Mouse (Mus musculus) heart, adult 2 months (tissue): ENCODE measurements around the gene Bnipl. TPM values are rescaled to one million over a fixed set of nuclear protein-coding genes. Genes with fewer than 3 reads are reported as not detected.

ENCODE experiments used
- DNase-seq, 2 experiments: peaks; one replicate each; pipeline ENCODE4 v3.0.0; 2021
- H3K27ac ChIP-seq: fragments of 200-600 bp; 2 replicates; pipeline ENCODE4 v1.8.1; 2022
- H3K27me3 ChIP-seq: fragments of 200-500 bp; 2 replicates; pipeline ENCODE4 v1.6.1; 2012; ENCODE audit warnings: mild to moderate bottlenecking, low read length, inconsistent platforms, mixed read lengths; ENCODE audit not compliant: control insufficient read depth, insufficient read depth
- H3K36me3 ChIP-seq: fragments of 200-500 bp; 2 replicates; pipeline ENCODE4 v1.6.1; 2012; ENCODE audit warnings: low read length, inconsistent platforms; ENCODE audit not compliant: control insufficient read depth, insufficient read depth
- H3K4me1 ChIP-seq: fragments of 200-500 bp; 2 replicates; pipeline ENCODE4 v1.6.1; 2011; ENCODE audit warnings: low read length; ENCODE audit not compliant: control insufficient read depth, insufficient read depth
- H3K4me3 ChIP-seq: fragments of 200-600 bp; 2 replicates; pipeline ENCODE4 v1.8.1; 2022
- H3K79me2 ChIP-seq: fragments of 200-500 bp; replicated peaks from 2 replicates; pipeline ENCODE4 v1.6.1; 2012; ENCODE audit warnings: mild to moderate bottlenecking, inconsistent platforms, low read length, moderate library complexity, mixed read lengths; ENCODE audit not compliant: control insufficient read depth, insufficient read depth
- H3K9ac ChIP-seq: fragments of 200-500 bp; 2 replicates; pipeline ENCODE4 v1.6.1; 2012; ENCODE audit warnings: low read depth, mild to moderate bottlenecking, control low read depth, inconsistent platforms, low read length, mixed read lengths
- CTCF ChIP-seq: fragments of 200-600 bp; IDR thresholded peaks from 2 replicates; pipeline ENCODE4 v1.8.1; 2022; ENCODE audit warnings: antibody characterized with exemption, mild to moderate bottlenecking, moderate library complexity
- EP300 ChIP-seq: fragments of 200-500 bp; IDR thresholded peaks from 2 replicates; pipeline ENCODE4 v1.6.1; 2011; ENCODE audit warnings: low read depth, low read length, control low read depth; ENCODE audit not compliant: insufficient read depth
- POLR2A ChIP-seq: fragments of 200-500 bp; IDR thresholded peaks from 2 replicates; pipeline ENCODE4 v1.6.1; 2011; ENCODE audit warnings: mild to moderate bottlenecking, low read depth, low read length, control low read depth; ENCODE audit not compliant: insufficient read depth
- WGBS: fragments of 180-500 bp; shearing (Covaris S2); methylation state at CpG from one replicate; pipeline ENCODE4 v1.1.7; 2018; 5-methylcytosine and 5-hydroxymethylcytosine counted together
- intact Hi-C: fragments of 180-260 bp; cut with DNase I; formaldehyde crosslinking; loops from one replicate; pipeline ENCODE4 v1.15.1; 2025
- polyA plus RNA-seq: library from polyadenylated mRNA; depleted of rRNA; stranded (reverse); fragments of >200 nt; gene quantifications from 2 replicates; pipeline ENCODE4 v1.2.3, GENCODE M21; 2012
- total RNA-seq, 2 experiments: library from RNA; stranded (reverse); gene quantifications; 2 replicates each; pipeline ENCODE4 v1.2.3; 2021

Bnipl gene
- total and polyA plus RNA-seq, 3 experiments = 0.25 TPM; not detected in 2

DNA sequence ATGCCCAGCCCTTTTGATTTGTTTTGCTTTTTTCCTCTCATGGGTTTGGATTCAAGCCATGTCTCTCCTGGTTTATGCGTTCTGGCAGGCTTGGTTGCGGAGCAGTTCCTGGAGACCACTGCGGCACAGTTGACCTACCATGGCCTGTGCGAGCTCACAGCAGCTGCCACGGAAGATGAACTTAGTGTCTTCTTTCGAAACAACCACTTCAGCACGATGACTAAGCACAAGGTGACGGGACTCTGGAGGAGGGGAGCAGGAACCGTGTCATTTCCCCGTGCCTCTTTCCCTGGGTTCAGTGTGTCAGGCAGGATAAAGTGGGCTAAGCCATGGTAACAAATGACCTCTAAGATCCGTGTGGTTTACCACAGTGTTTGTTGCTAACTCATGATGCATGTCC lies 42.5 kb upstream of the Bnipl start:
- no peak overlapping the region for H3K9ac ChIP-seq
- intact Hi-C loops = no loop called here
- no peaks in the 10 kb centered on the region for H3K36me3 ChIP-seq
- no peak overlapping the region for H3K4me3 ChIP-seq
- peaks cover 1% of the 10 kb centered on the region; the same call in 1 of the 2 replicates for H3K4me1 ChIP-seq
- DNase-seq = no peak
- no peak for TF ChIP-seq POLR2A
- TF ChIP-seq EP300 = no peak
- TF ChIP-seq CTCF = no peak
- no peaks in the 10 kb centered on the region for H3K27me3 ChIP-seq
- no peaks in the 10 kb centered on the region for H3K79me2 ChIP-seq
- 48% methylated on average over 11 of the region's 11 CpGs for WGBS
- H3K27ac ChIP-seq = no peak overlapping the region

DNA sequence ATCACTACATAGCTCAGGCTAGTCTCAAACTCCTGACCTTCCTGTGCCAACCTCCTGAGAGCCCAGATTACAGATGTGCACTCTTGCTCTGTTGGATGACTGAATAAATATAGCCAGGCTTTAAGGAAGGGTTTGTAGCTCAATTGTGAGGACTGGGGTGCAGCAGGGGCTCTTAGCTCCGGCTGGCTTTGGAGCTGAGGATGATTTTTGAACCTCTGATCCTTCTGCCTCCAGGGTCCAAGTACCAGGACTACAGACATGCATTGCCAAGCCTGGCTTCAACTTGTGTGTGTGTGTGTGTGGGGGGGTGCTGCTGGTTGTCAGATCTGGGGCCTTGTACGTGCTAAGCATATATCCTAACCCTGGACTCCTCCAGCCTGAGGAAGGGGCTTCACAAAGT lies 41.9 kb upstream of the Bnipl start:
- 93% methylated on average over 2 of the region's 2 CpGs for WGBS
- Histone ChIP-seq H3K27me3 (no peaks in the 10 kb centered on the region), H3K36me3 (no peaks in the 10 kb centered on the region), H3K27ac (no peak overlapping the region), H3K4me3 (no peak overlapping the region), H3K4me1 (peaks cover 1% of the 10 kb centered on the region; the same call in 1 of the 2 replicates), H3K79me2 (no peaks in the 10 kb centered on the region), H3K9ac (no peak overlapping the region)
- intact Hi-C loops = no loop called here
- no peak for DNase-seq
- TF ChIP-seq CTCF (no peak), POLR2A (no peak), EP300 (no peak)

DNA sequence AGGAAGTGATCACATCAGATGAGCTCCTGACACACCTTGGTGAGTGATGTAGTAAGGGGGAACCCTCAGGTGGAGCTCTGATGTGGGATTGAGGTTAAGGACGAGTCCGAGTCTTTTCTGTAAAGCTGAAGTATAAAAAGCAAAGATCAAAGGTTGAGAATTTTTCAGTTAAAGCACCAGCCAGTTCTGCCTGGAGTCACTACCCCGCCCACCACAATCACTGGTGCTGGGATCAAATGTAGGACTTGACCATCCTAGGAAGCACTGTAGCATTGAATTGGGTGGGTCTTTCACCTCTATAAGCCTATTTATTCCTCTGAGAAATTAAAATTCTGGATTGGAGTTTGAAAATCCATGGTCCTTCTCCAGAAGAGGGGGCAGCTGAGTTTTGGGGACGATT lies 40.0 kb upstream of the Bnipl start:
- Histone ChIP-seq H3K4me3 (no peak overlapping the region), H3K36me3 (no peaks in the 10 kb centered on the region), H3K27ac (no peak overlapping the region), H3K79me2 (no peaks in the 10 kb centered on the region), H3K4me1 (peaks cover 3% of the 10 kb centered on the region; the same call in 1 of the 2 replicates), H3K9ac (no peak overlapping the region), H3K27me3 (no peaks in the 10 kb centered on the region)
- no peak for DNase-seq
- intact Hi-C loops = no loop called here
- no peak for TF ChIP-seq EP300
- no peak for TF ChIP-seq POLR2A
- TF ChIP-seq CTCF = no peak
- 80% methylated on average over 4 of the region's 4 CpGs for WGBS

DNA sequence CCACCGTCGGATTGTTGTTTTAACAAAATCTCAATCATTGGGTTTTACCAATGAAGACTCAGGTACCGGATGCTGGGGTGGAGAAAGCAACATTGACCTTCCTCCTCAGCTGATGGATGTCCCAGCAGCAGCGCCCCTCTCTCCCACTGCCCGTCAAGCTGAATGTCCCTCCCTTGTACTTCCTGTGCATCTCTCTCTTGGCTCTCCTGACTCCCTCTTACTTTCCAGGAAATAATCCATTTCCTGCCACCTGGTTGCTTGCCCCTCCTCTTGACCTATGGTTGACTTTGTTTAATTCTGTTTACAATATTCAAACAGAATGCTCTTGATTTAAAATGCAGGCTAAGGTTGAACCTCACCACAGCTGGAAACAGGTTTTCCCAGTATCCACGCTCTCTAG lies 39.2 kb upstream of the Bnipl start:
- intact Hi-C loops = no loop called here
- WGBS = 67% methylated on average over 6 of the region's 6 CpGs

DNA sequence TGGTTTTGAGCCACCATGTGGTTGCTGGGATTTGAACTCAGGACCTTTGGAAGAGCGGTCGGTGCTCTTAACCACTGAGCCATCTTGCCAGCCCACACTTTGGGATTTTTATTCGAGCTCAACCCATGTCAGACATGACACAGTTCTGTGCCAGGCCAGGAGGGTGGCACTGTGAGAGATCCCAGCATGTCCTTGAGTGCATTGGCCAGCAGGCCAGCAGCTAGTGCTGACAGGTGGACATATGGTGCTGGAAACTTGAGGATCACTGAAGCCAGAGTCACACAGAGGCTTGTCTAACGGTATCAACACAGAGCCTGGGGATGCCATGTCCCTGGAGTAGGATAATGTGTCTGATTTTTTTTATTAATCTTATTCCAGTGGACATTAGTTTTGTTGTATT lies 38.4 kb upstream of the Bnipl start:
- Histone ChIP-seq H3K27me3 (no peaks in the 10 kb centered on the region), H3K4me1 (peaks cover 2% of the 10 kb centered on the region; the same call in 1 of the 2 replicates), H3K36me3 (no peaks in the 10 kb centered on the region), H3K4me3 (no peak overlapping the region), H3K9ac (no peak overlapping the region), H3K79me2 (no peaks in the 10 kb centered on the region), H3K27ac (no peak overlapping the region)
- intact Hi-C loops = no loop called here
- WGBS = 83% methylated on average over 4 of the region's 4 CpGs
- TF ChIP-seq EP300 (no peak), POLR2A (no peak), CTCF (no peak)
- DNase-seq = no peak

More for the DNA sequence above, 39.2 kb upstream of the Bnipl start:
- H3K79me2 ChIP-seq = no peaks in the 10 kb centered on the region
- no peak overlapping the region for H3K27ac ChIP-seq
- DNase-seq = no peak
- no peak overlapping the region for H3K4me3 ChIP-seq
- no peaks in the 10 kb centered on the region for H3K27me3 ChIP-seq
- TF ChIP-seq EP300 (no peak), CTCF (no peak), POLR2A (no peak)
- H3K36me3 ChIP-seq = no peaks in the 10 kb centered on the region
- peaks cover 2% of the 10 kb centered on the region; the same call in 1 of the 2 replicates for H3K4me1 ChIP-seq
- no peak overlapping the region for H3K9ac ChIP-seq

DNA sequence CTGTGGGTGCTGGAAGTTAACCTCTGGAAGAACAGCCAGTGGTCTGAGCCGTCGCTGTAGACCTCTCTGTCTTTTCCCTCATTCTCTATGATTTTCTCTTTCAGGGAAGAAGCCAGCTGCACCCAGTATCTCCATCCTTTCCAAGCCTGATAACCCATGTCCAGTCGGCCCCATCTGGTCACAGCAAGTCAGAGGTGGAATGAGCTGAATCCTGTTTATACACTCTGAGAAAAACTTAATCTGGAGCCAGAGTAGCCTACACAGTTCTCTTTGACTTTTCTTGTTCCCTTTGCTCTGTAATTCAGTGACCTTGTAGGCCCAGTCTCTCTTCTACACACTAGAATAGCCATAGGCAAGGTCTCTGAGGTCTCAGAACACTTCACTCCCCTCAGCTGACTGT lies 36.5 kb upstream of the Bnipl start:
- H3K79me2 ChIP-seq = no peaks in the 10 kb centered on the region
- DNase-seq = no peak
- no peaks in the 10 kb centered on the region for H3K36me3 ChIP-seq
- no peak overlapping the region for H3K9ac ChIP-seq
- H3K4me1 ChIP-seq = peaks cover 3% of the 10 kb centered on the region
- no peaks in the 10 kb centered on the region for H3K27me3 ChIP-seq
- WGBS = 78% methylated on average over 3 of the region's 3 CpGs
- H3K4me3 ChIP-seq = no peak overlapping the region
- no peak overlapping the region for H3K27ac ChIP-seq
- no peak for TF ChIP-seq EP300
- no peak for TF ChIP-seq POLR2A
- no peak for TF ChIP-seq CTCF
- intact Hi-C loops = no loop called here
